Mouse (Mus musculus): ENCODE measurements around the gene Hmgcl. TPM values are rescaled to one million over a fixed set of nuclear protein-coding genes. Genes with fewer than 3 reads are reported as not detected.
"Not testable (repeated sequence)": the region's sequence is repeated elsewhere in the genome, so short reads cannot be mapped to it uniquely, and the experiment has no call there.

Hmgcl gene
- polyA plus RNA-seq, 1 experiment, result 53.1 TPM

DNA sequence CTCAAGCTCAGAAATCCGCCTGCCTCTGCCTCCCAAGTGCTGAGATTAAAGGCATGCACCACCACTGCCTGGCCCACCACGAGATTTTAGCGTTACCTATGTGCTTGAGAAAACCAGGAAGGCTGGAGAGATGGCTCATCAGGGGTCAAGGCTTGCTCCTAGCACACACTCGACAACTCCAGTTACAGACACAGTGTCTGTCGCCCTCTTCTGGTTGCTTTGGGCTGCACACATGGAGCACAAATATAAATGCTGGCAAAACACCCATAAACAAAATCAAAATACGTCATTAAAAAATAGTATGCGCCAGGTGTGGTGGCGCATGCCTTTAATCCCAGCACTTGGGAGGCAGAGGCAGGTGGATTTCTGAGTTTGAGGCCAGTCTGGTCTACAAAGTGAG, 5.2 kb upstream of the Hmgcl start:
- H3K27me3 ChIP-seq (ENCODE audit: control insufficient read depth, insufficient read depth, low read length); H3K4me1 ChIP-seq (replicated peaks; ENCODE audit: control insufficient read depth, insufficient read depth, low read length); H3K36me3 ChIP-seq (ENCODE audit: control insufficient read depth, insufficient read depth, low read length); H3K4me3 ChIP-seq (ENCODE audit: control insufficient read depth, insufficient read depth, low read length); H3K27ac ChIP-seq (ENCODE audit: control insufficient read depth, insufficient read depth, low read length); DNase-seq: not testable (repeated sequence)
- 95% methylated on average over 8 of the region's 8 CpGs for WGBS
- TF ChIP-seq CTCF (IDR thresholded peaks at IDR 0.05; ENCODE audit: borderline replicate concordance, control insufficient read depth, extremely low read depth, insufficient read depth, low read length, poor library complexity), result 0 out of 2 replicates have a peak, but pooled peaks have one; percentile 21

- no peaks in the 10 kb centered on the region for H3K36me3 ChIP-seq (ENCODE audit: control insufficient read depth, insufficient read depth, low read length)
- TF ChIP-seq POLR2A (IDR thresholded peaks at IDR 0.05; ENCODE audit: control insufficient read depth, extremely low read depth, insufficient read depth, low read length, poor library complexity), result no peak
- no peak for TF ChIP-seq CTCF (IDR thresholded peaks at IDR 0.05; ENCODE audit: borderline replicate concordance, control insufficient read depth, extremely low read depth, insufficient read depth, low read length, poor library complexity)
- no peaks in the 10 kb centered on the region for H3K27me3 ChIP-seq (ENCODE audit: control insufficient read depth, insufficient read depth, low read length)
- peaks cover 6% of the 10 kb centered on the region for H3K4me1 ChIP-seq (replicated peaks; ENCODE audit: control insufficient read depth, insufficient read depth, low read length)
- H3K27ac ChIP-seq (ENCODE audit: control insufficient read depth, insufficient read depth, low read length), result no peak overlapping the region
- no peak for DNase-seq
- 79% methylated on average over 6 of the region's 6 CpGs for WGBS
- no peak overlapping the region for H3K4me3 ChIP-seq (ENCODE audit: control insufficient read depth, insufficient read depth, low read length)
These were observed 4.1 kb upstream of the Hmgcl start for GRCm38 (mm10) chr4:135942193-135942592.

DNA sequence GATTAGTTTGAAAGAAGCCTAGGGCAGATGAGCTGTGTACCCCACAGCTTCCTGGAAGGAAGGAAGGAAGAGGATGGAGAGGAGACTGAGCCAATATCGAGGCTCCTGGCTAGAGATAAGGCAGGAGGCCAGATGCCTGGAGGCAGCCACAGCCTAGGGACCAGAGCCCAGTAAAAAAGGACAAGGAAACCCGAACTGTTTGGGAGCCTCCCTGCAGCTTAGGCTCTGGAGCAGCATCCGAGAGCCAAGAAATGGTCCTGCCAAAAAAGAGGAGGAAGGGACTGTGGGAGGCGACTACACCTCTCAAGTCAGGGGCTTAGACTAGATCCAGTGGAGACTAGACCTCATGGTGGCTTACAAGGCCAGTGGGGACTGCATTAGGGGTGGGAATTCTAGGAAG, 2.9 kb upstream of the Hmgcl start:
- Histone ChIP-seq H3K4me3 (ENCODE audit: control insufficient read depth, insufficient read depth, low read length) (no peak overlapping the region), H3K27me3 (ENCODE audit: control insufficient read depth, insufficient read depth, low read length) (no peaks in the 10 kb centered on the region), H3K4me1 (replicated peaks; ENCODE audit: control insufficient read depth, insufficient read depth, low read length) (peaks cover 10% of the 10 kb centered on the region), H3K27ac (ENCODE audit: control insufficient read depth, insufficient read depth, low read length) (no peak overlapping the region), H3K36me3 (ENCODE audit: control insufficient read depth, insufficient read depth, low read length) (no peaks in the 10 kb centered on the region)
- DNase-seq, result no peak
- 73% methylated on average over 4 of the region's 4 CpGs for whole genome bisulfite sequencing
- TF ChIP-seq CTCF (IDR thresholded peaks at IDR 0.05; ENCODE audit: borderline replicate concordance, control insufficient read depth, extremely low read depth, insufficient read depth, low read length, poor library complexity), result no peak
- no peak for TF ChIP-seq POLR2A (IDR thresholded peaks at IDR 0.05; ENCODE audit: control insufficient read depth, extremely low read depth, insufficient read depth, low read length, poor library complexity)

- Histone ChIP-seq H3K4me1 (replicated peaks; ENCODE audit: control insufficient read depth, insufficient read depth, low read length) (peaks cover 13% of the 10 kb centered on the region), H3K4me3 (ENCODE audit: control insufficient read depth, insufficient read depth, low read length) (no peak overlapping the region), H3K36me3 (ENCODE audit: control insufficient read depth, insufficient read depth, low read length) (no peaks in the 10 kb centered on the region), H3K27ac (ENCODE audit: control insufficient read depth, insufficient read depth, low read length) (no peak overlapping the region), H3K27me3 (ENCODE audit: control insufficient read depth, insufficient read depth, low read length) (no peaks in the 10 kb centered on the region)
- no peak for TF ChIP-seq POLR2A (IDR thresholded peaks at IDR 0.05; ENCODE audit: control insufficient read depth, extremely low read depth, insufficient read depth, low read length, poor library complexity)
- no peak for TF ChIP-seq CTCF (IDR thresholded peaks at IDR 0.05; ENCODE audit: borderline replicate concordance, control insufficient read depth, extremely low read depth, insufficient read depth, low read length, poor library complexity)
- 81% methylated on average over 10 of the region's 10 CpGs for WGBS
- no peak for DNase-seq
These were observed 542 bp upstream of the Hmgcl start for GRCm38 (mm10) chr4:135945706-135946105.

DNA sequence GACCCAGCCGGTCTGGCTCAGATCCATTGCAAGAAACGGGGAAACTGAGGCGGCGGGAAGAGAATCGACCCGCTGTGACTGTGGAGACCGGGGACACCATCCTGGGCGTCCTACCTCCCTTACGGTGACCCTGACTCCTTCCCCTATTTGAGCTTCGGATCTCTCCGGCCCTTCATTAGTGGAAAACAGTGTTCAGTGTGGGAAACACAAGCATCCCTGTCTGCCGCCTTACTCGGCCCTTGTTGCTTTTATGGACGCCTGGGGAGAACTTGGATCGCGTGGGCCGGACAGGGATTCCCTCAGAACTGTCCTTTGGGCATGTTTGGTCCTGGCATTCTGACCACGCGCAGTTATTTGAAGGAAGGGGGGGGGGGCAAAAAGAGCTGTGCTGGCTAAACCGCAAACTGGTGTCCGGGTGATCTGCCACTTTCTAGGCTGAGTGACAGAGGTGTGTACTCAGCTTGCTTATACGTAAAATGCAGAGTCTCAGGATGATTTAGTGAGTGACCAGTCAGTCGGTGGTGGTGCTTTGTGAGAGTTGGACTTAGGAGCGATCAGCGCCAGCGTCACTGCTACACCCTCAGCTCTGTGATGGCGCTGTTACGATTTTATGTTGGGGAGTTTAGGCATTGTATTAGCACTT, 532 bp downstream of the Hmgcl start:
- Histone ChIP-seq H3K4me1 (replicated peaks; ENCODE audit: control insufficient read depth, insufficient read depth, low read length) (peaks cover 13% of the 10 kb centered on the region), H3K27me3 (ENCODE audit: control insufficient read depth, insufficient read depth, low read length) (no peaks in the 10 kb centered on the region), H3K4me3 (ENCODE audit: control insufficient read depth, insufficient read depth, low read length) (peak overlapping the region; percentile 95), H3K36me3 (ENCODE audit: control insufficient read depth, insufficient read depth, low read length) (no peaks in the 10 kb centered on the region; the same call in 1 of the 2 replicates), H3K27ac (ENCODE audit: control insufficient read depth, insufficient read depth, low read length) (no peak overlapping the region)
- no peak for DNase-seq
- TF ChIP-seq CTCF (IDR thresholded peaks at IDR 0.05; ENCODE audit: borderline replicate concordance, control insufficient read depth, extremely low read depth, insufficient read depth, low read length, poor library complexity) (no peak), POLR2A (IDR thresholded peaks at IDR 0.05; ENCODE audit: control insufficient read depth, extremely low read depth, insufficient read depth, low read length, poor library complexity) (no peak)
- 2% methylated on average over 28 of the region's 28 CpGs for WGBS

GRCm38 (mm10) chr4:135948142-135948541, 1.9 kb downstream of the Hmgcl start:
- WGBS, result 79% methylated on average over 8 of the region's 8 CpGs
- no peaks in the 10 kb centered on the region for H3K27me3 ChIP-seq (ENCODE audit: control insufficient read depth, insufficient read depth, low read length)
- no peak for DNase-seq
- H3K27ac ChIP-seq (ENCODE audit: control insufficient read depth, insufficient read depth, low read length), result no peak overlapping the region
- no peak for TF ChIP-seq POLR2A (IDR thresholded peaks at IDR 0.05; ENCODE audit: control insufficient read depth, extremely low read depth, insufficient read depth, low read length, poor library complexity)
- TF ChIP-seq CTCF (IDR thresholded peaks at IDR 0.05; ENCODE audit: borderline replicate concordance, control insufficient read depth, extremely low read depth, insufficient read depth, low read length, poor library complexity), result no peak
- no peaks in the 10 kb centered on the region; the same call in 1 of the 2 replicates for H3K36me3 ChIP-seq (ENCODE audit: control insufficient read depth, insufficient read depth, low read length)
- H3K4me1 ChIP-seq (replicated peaks; ENCODE audit: control insufficient read depth, insufficient read depth, low read length), result peaks cover 13% of the 10 kb centered on the region
- H3K4me3 ChIP-seq (ENCODE audit: control insufficient read depth, insufficient read depth, low read length), result no peak overlapping the region

GRCm38 (mm10) chr4:135949475-135949874, 3.2 kb downstream of the Hmgcl start:
- Histone ChIP-seq H3K27me3 (ENCODE audit: control insufficient read depth, insufficient read depth, low read length) (no peaks in the 10 kb centered on the region), H3K27ac (ENCODE audit: control insufficient read depth, insufficient read depth, low read length) (no peak overlapping the region), H3K36me3 (ENCODE audit: control insufficient read depth, insufficient read depth, low read length) (no peaks in the 10 kb centered on the region; the same call in 1 of the 2 replicates), H3K4me3 (ENCODE audit: control insufficient read depth, insufficient read depth, low read length) (no peak overlapping the region), H3K4me1 (replicated peaks; ENCODE audit: control insufficient read depth, insufficient read depth, low read length) (peaks cover 13% of the 10 kb centered on the region)
- no peak for DNase-seq
- WGBS, result 97% methylated on average over 10 of the region's 10 CpGs
- TF ChIP-seq CTCF (IDR thresholded peaks at IDR 0.05; ENCODE audit: borderline replicate concordance, control insufficient read depth, extremely low read depth, insufficient read depth, low read length, poor library complexity) (no peak), POLR2A (IDR thresholded peaks at IDR 0.05; ENCODE audit: control insufficient read depth, extremely low read depth, insufficient read depth, low read length, poor library complexity) (no peak)
